Mouse (Mus musculus) neutrophil, adult 5-6 weeks (primary cell): ENCODE data around the gene Tssk6. TPM values are rescaled to one million over a fixed set of nuclear protein-coding genes. Genes with fewer than 3 reads are reported as not detected.
A peak's percentile ranks its signal among the peaks of the same experiment; 100 is the strongest.

Experiments used
- ATAC-seq: fragments of 151-379, 151-347 bp; 2 replicates; pipeline ENCODE4 v1.8.0; 2017; ENCODE audit warnings: mild to moderate bottlenecking, moderate TSS enrichment; ENCODE audit not compliant: insufficient number of reproducible peaks, poor library complexity, low FRiP score, severe bottlenecking; ENCODE audit errors: extremely low read depth
- total RNA-seq: library from RNA; stranded (forward); fragments of 200-1000 nt; gene quantifications from 2 replicates; pipeline ENCODE4 v1.2.3, GENCODE M21; 2017

Tssk6 gene
- total RNA-seq, 1 experiment from 2014 or later: 0.93 TPM

- no peak for ATAC-seq
Measured at GRCm38 (mm10) chr8:69907106-69907505, 5.1 kb downstream of the Tssk6 start.

DNA sequence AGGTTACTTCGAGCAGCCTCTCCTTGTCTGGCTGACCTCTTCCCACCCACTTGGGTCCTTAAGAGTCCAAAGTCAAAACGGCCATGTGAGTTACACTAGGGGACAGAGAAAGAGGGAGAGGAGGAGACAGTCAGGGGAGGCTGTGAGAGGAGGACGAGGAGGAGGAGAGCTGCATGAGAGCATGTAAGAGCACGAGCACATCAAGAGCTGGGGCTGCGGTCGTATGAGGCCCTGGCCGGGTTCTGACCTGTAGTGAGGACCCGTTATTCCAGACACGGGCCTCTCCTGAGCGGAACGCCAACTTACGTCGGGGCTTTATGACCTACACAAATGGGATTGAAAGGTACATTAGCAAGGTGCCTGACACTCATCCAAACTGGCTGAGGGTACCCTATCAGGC is 9.9 kb downstream of the Tssk6 start:
- ATAC-seq: no peak

DNA sequence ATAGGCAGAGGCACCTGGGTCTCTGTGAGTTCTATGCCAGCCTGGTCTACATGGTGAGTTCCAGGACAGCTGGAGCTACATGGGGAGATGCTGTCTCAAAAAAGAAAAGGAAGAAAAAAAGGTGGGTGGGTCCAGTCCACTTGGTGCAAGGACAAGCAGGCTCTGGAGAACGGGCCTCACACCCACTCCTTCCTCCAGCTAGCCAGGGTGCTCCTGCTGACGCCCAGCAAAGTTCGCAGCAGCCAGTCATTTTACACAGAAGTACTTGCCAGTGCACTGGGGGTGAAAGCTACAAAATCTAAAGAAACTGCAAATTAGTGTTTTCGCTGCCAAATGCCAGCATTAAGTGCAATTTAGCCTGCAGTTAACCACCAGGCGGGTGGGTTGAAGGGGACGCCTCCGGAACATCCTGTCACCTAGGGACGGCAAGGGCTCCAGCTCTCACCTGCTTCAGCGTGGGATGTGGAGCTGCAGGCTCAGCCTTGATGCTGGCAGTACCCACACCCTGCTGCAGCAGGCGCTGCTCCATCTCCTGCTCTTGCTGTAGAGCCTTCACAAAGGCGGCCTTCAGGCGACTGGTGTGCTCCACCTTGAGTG is 10.6 kb downstream of the Tssk6 start:
- ATAC-seq: no peak

GRCm38 (mm10) chr8:69914526-69914925 is 12.5 kb downstream of the Tssk6 start:
- no peak for ATAC-seq

DNA sequence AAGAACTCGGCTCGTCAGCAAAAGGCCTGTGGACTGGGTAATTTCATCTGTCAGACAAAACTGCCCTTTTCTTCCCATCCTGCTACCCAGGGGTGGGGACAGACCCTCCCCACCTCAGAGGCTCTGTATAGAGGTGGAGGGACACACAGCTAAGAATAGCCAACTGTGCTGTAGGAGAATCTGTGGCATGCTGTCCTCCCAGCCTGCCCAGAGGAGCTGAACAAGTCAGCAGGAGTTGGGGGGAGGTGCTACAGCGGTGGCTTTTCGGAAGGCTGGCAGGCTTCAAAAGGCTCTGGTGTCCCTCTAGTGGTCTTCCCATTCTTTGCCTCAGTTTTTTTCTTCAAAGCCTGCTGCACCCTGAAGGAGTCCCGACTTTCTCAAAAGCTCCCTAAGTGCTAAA is 13.8 kb downstream of the Tssk6 start:
- no peak for ATAC-seq

- ATAC-seq: no peak
Measured at GRCm38 (mm10) chr8:69918506-69918905, 16.5 kb downstream of the Tssk6 start.

- ATAC-seq: peak; percentile 75
Measured at GRCm38 (mm10) chr8:69919010-69919409, 17.0 kb downstream of the Tssk6 start.

GRCm38 (mm10) chr8:69919876-69920662 is 18.1 kb downstream of the Tssk6 start:
- peak; percentile 81 for ATAC-seq

- no peak for ATAC-seq
Measured at GRCm38 (mm10) chr8:69921141-69921540, 19.2 kb downstream of the Tssk6 start.

DNA sequence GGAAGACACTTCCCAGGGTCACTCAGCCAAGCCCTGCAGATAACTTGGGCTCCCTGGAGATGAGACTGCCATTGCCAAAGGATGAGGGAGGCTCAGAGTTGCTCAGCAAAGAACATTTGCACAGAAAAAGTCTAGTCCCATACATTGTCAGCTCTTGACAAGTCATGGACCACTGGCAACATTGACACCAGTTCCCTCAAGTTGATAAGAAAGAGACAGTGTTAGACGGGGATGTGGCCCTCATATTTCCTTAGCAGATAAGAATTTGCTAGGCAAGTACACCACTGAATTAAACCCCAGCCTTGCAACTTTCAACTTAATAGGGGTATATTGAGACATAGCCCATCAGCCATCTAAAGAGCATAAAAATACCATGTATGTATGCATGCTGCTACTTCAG is 22.0 kb downstream of the Tssk6 start:
- ATAC-seq: no peak

DNA sequence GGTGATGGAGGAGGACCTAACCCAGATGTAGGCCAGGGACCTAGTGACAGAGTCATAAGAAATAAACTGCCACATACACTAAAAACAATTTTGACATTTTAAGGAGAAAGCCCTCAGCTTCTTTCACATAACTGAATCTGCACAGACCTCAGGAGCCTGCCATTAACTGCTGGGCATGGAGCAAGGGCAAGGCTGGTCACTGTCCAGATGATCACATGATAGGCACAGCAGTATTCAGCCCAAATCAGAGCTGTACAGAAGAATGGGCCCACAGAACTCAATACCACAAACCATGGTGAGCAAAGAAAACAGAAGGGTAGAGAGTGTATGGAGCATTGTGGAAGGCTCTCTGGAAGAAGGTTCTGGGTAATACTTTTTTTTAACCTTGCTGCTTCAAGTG is 24.9 kb downstream of the Tssk6 start:
- ATAC-seq: no peak

GRCm38 (mm10) chr8:69933811-69934210 is 31.8 kb downstream of the Tssk6 start:
- ATAC-seq: no peak

GRCm38 (mm10) chr8:69934582-69934981 is 32.6 kb downstream of the Tssk6 start:
- ATAC-seq: no peak

DNA sequence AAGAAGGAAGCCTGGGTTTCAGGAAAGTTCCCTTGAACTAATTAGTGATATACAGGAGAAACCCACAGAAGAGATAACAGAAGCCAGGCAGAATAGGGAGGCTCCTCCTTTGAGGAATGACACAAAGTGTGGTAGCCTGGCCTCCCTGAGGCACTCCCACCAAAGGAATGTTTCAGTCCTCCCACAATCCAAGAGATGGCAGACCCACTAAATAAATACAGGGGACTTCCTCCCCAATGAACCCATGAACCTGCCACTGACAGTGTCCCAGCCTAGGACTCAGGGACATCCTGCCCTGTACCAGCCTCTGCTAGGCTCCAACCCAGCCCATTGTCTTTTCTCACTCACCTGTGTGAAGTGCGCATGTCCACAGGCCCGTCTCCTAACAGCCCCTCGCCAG is 33.4 kb downstream of the Tssk6 start:
- no peak for ATAC-seq

DNA sequence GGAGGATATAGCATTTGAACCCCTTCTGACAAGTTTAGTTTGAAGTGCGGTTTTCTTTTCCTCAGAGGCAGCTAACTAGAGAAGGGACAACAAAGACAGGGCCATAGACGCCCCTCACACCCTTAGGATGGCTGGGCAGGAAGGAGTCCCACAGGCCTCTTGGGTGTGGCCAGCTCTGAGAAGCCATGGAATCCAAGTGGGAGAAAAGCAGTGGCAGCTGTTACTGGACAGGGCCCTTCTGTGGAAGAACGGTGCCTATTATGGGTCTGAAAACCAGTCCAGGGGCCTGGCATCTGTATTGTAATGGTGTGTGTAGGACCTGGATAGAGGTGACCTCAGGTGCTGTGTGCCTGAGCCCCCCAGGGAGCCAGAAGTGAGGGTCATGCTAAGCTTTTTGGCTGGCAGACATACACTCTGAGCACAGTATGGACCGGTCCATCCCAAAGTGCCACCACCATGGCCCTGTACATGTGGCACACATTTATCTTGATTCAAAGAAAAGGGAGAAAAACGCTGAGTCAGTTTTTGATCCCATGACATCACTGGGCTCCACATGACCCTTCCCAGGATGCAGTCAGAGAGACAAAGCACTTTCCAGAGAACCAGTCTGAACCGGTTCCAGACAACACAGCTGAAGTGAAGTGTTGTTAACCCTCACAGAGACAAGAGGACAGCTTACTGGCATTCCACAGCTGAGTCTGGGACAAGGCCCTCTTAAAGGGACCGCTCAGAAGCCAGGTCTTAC is 34.2 kb downstream of the Tssk6 start:
- ATAC-seq: no peak

GRCm38 (mm10) chr8:69937466-69937865 is 35.5 kb downstream of the Tssk6 start:
- peak; percentile 58 for ATAC-seq

GRCm38 (mm10) chr8:69938245-69938982 is 36.4 kb downstream of the Tssk6 start:
- no peak for ATAC-seq

DNA sequence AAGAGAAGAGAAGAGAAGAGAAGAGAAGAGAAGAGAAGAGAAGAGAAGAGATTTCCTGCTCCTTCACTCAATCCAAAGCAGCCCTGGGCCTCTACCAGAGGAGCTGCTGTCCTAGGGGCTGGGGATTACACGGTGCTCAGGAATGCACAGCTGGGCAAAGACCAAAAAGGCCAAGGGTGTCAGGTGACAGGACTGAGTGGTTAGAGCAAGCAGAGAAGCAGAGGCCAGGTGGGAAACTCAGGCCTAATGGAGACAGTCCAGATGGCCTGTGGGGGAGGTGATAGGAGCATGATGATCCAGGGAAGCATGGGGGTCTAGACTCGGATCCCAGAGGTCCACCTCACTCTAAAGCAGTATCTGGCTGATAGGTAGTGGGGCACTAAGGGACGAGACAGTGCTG is 37.6 kb downstream of the Tssk6 start:
- ATAC-seq: no peak

DNA sequence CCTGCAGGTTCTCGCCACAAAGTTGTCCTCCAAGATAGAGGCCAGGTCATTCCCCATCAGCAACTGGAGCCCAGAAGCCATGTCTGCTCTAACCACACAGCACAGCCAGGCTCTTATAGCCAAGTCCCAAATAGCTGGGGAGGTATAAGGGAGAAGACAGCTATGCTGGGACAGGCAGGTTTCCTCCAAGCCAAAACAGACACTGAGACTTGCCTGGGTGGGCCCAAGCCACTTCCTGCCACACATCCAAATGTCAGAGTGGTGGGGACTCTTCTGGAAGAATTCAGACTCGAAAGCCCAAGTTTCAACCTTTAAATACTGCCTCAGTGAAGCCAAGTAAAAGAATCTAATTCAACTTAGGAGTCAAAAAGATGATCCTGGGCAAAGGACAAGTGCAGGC is 38.4 kb downstream of the Tssk6 start:
- no peak for ATAC-seq
